Mouse (Mus musculus) embryo, embryonic 10 days (tissue): ENCODE results near the gene Cadps2.

Experiments
- DNase-seq: peaks from one replicate; pipeline ENCODE4 v3.0.0-alpha.2; 2015; ENCODE audit warnings: low spot score

Gene Cadps2

GRCm38 (mm10) chr6:23839009-23839811 lies at the start of gene Cadps2:
TSS of gene Cadps2 (minus strand) at chr6:23839421.
- DNase-seq: peak; percentile 44

GRCm38 (mm10) chr6:23886418-23886817 lies 47.2 kb upstream of the Cadps2 start:
- peak; percentile 69 for DNase-seq

- no peak for DNase-seq
Measured at GRCm38 (mm10) chr6:23876765-23877408, 37.7 kb upstream of the Cadps2 start.

- DNase-seq: no peak
Measured at GRCm38 (mm10) chr6:23876363-23876762, 37.1 kb upstream of the Cadps2 start.

- DNase-seq: no peak
Measured at GRCm38 (mm10) chr6:23873812-23874211, 34.6 kb upstream of the Cadps2 start.

- DNase-seq: no peak
Measured at GRCm38 (mm10) chr6:23873231-23873630, 34.0 kb upstream of the Cadps2 start.

GRCm38 (mm10) chr6:23869971-23870370 lies 30.8 kb upstream of the Cadps2 start:
- DNase-seq: no peak

- DNase-seq: no peak
Measured at GRCm38 (mm10) chr6:23866298-23866697, 27.1 kb upstream of the Cadps2 start.

- no peak for DNase-seq
Measured at GRCm38 (mm10) chr6:23853464-23853863, 14.2 kb upstream of the Cadps2 start.

- peak; percentile 71 for DNase-seq
Measured at GRCm38 (mm10) chr6:23840001-23840400, 780 bp upstream of the Cadps2 start.

- no peak for DNase-seq
Measured at GRCm38 (mm10) chr6:23838401-23839008, 716 bp downstream of the Cadps2 start.

- DNase-seq: no peak
Measured at GRCm38 (mm10) chr6:23837631-23838030, 1.6 kb downstream of the Cadps2 start.

- no peak for DNase-seq
Measured at GRCm38 (mm10) chr6:23837127-23837526, 2.1 kb downstream of the Cadps2 start.

- no peak for DNase-seq
Measured at GRCm38 (mm10) chr6:23836694-23837093, 2.5 kb downstream of the Cadps2 start.

GRCm38 (mm10) chr6:23835552-23835951 lies 3.7 kb downstream of the Cadps2 start:
- no peak for DNase-seq

GRCm38 (mm10) chr6:23830741-23831140 lies 8.5 kb downstream of the Cadps2 start:
- DNase-seq: no peak

GRCm38 (mm10) chr6:23829338-23829737 lies 9.9 kb downstream of the Cadps2 start:
- no peak for DNase-seq

GRCm38 (mm10) chr6:23821819-23822218 lies 17.4 kb downstream of the Cadps2 start:
- no peak for DNase-seq

GRCm38 (mm10) chr6:23810087-23810486 lies 29.1 kb downstream of the Cadps2 start:
- DNase-seq: no peak

GRCm38 (mm10) chr6:23809344-23809743 lies 29.9 kb downstream of the Cadps2 start:
- no peak for DNase-seq

- no peak for DNase-seq
Measured at GRCm38 (mm10) chr6:23805333-23805732, 33.9 kb downstream of the Cadps2 start.

- DNase-seq: no peak
Measured at GRCm38 (mm10) chr6:23791822-23792221, 47.4 kb downstream of the Cadps2 start.

- DNase-seq: no peak
Measured at GRCm38 (mm10) chr6:23777641-23778040, 61.6 kb downstream of the Cadps2 start.
